8 mouse cellular contexts compared by ENCODE assay signal in the genomic region with DNA sequence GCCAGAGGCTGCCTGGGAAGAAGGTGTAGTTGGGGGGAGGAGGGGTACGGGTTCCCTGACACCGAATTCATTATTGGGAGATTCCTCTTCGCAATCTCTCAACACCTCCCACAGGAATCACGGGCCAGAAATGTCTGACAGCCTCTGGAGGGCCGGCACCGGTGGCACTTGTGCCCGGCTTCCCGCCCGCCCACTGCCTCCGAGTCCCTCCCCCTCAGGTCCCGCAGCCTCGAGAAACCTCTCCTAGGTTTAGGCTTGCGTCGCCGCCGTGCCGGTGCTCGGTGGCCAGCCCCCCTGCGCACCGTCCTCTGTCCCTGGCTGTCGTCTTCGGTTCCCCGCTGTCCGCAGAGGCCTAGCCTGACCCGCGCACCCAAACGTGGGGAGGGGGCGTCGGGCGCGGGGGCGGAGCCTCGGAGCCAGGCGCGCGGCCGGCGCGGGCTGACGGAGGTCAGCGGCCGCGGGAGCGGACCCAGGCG. TPM values are rescaled to one million over a fixed set of nuclear protein-coding genes. Genes with fewer than 3 reads are reported as not detected.
A peak's percentile ranks its signal among the peaks of the same experiment; 100 is the strongest.
DNase-seq lines count a peak whose midpoint lies in the region; ATAC-seq and TF ChIP-seq lines count a peak whose summit lies in the region.

A gene (plus strand): TSS at position 416 of the 476 bp plus-strand sequence.

- H3K9me3 ChIP-seq in heart, embryonic 14.5 days (ENCODE audit: control insufficient read depth, low read length), result no peaks in the 10 kb centered on the region
- H3K9me3 ChIP-seq in embryonic facial prominence, embryonic 11.5 days (replicated peaks; ENCODE audit: control insufficient read depth, low read length), result no peaks in the 10 kb centered on the region
- H3K9me3 ChIP-seq in lung, postnatal 0 days (ENCODE audit: low read length), result no peaks in the 10 kb centered on the region
- no peaks in the 10 kb centered on the region for H3K9me3 ChIP-seq in stomach, embryonic 15.5 days

- H3K4me1 ChIP-seq in heart, embryonic 14.5 days (ENCODE audit: control insufficient read depth in 2 of 2, insufficient read depth in 2 of 2, low read length in 2 of 2), result peaks cover 7 to 17% of the 10 kb centered on the region in 2 experiments; a peak in 3 of 4 replicates
- H3K4me1 ChIP-seq in embryonic facial prominence, embryonic 11.5 days (ENCODE audit: control insufficient read depth, insufficient read depth, low read length), result peaks cover 5% of the 10 kb centered on the region
- H3K4me1 ChIP-seq in lung, postnatal 0 days (ENCODE audit: insufficient read depth, low read depth, low read length), result peaks cover 5% of the 10 kb centered on the region; the same call in 1 of the 2 replicates
- peaks cover 9% of the 10 kb centered on the region for H3K4me1 ChIP-seq in stomach, embryonic 15.5 days

- no peak for TF ChIP-seq CTCF in lung, postnatal 0 days (IDR thresholded peaks at IDR 0.05)

- no peaks in the 10 kb centered on the region for H3K36me3 ChIP-seq in heart, embryonic 14.5 days (ENCODE audit: control insufficient read depth, insufficient read depth, low read length)
- H3K36me3 ChIP-seq in embryonic facial prominence, embryonic 11.5 days (replicated peaks; ENCODE audit: control insufficient read depth, insufficient read depth, low read depth, low read length), result no peaks in the 10 kb centered on the region
- H3K36me3 ChIP-seq in lung, postnatal 0 days (ENCODE audit: insufficient read depth, low read length), result no peaks in the 10 kb centered on the region
- no peaks in the 10 kb centered on the region for H3K36me3 ChIP-seq in stomach, embryonic 15.5 days

- WGBS in heart, embryonic 14.5 days, result under 1% methylated on average over 45 of the region's 45 CpGs
- WGBS in embryonic facial prominence, embryonic 11.5 days, result 0% methylated on average over 34 of the region's 45 CpGs
- under 1% methylated on average over 25 of the region's 45 CpGs for WGBS in lung, postnatal 0 days
- WGBS in stomach, embryonic 15.5 days, result under 1% methylated on average over 44 of the region's 45 CpGs

- ATAC-seq in heart, embryonic 14.5 days (ENCODE audit: insufficient number of reproducible peaks, insufficient read depth, low FRiP score, low read depth), result peak; percentile 44; the same call in 1 of the 2 replicates
- peak; percentile 45 for ATAC-seq in embryonic facial prominence, embryonic 11.5 days (replicated peaks; ENCODE audit: insufficient number of reproducible peaks, low FRiP score, low TSS enrichment, low read depth)
- ATAC-seq in lung, postnatal 0 days, result peak; percentile 65
- ATAC-seq in stomach, embryonic 15.5 days (ENCODE audit: insufficient read depth, low FRiP score, low read depth), result peak; percentile 41; the same call in 1 of the 2 replicates

- intact Hi-C loops in heart, postnatal 10 days (cut with DNase I), result no loop called here

- peak within 1 kb of the TSS; percentile 52 to 55 for H3K4me3 ChIP-seq in heart, embryonic 14.5 days (ENCODE audit: control insufficient read depth in 1 of 2, insufficient read depth in 1 of 2, low read depth in 1 of 2, low read length in 2 of 2)
- peak within 1 kb of the TSS; percentile 75 for H3K4me3 ChIP-seq in embryonic facial prominence, embryonic 11.5 days (ENCODE audit: low read depth, low read length)
- H3K4me3 ChIP-seq in lung, postnatal 0 days (ENCODE audit: low read depth, low read length), result peak within 1 kb of the TSS; percentile 60
- H3K4me3 ChIP-seq in stomach, embryonic 15.5 days (replicated peaks), result peak within 1 kb of the TSS; percentile 59

- DNase-seq in heart, postnatal 10 days, result no peak
- DNase-seq in adrenal gland, adult (ENCODE audit: inconsistent age in 2 of 2, low spot score in 1 of 2), result peak; percentile 70 to 88
- peak; percentile 53 for DNase-seq in embryonic facial prominence, embryonic 11.5 days (ENCODE audit: low spot score)
- peak; percentile 43 for DNase-seq in kidney, postnatal 10 days
- peak; percentile 52 for DNase-seq in lung, postnatal 0 days (ENCODE audit: low spot score)
- DNase-seq in gastrocnemius, postnatal 10 days, result no peak

- peaks cover 41% of the 10 kb centered on the region for H3K27me3 ChIP-seq in heart, embryonic 14.5 days (ENCODE audit: control insufficient read depth, insufficient read depth, low read length)
- peaks cover 5% of the 10 kb centered on the region for H3K27me3 ChIP-seq in embryonic facial prominence, embryonic 11.5 days (ENCODE audit: control insufficient read depth, insufficient read depth, low read length)
- H3K27me3 ChIP-seq in lung, postnatal 0 days (replicated peaks; ENCODE audit: insufficient read depth, low read length), result peaks cover 7% of the 10 kb centered on the region; the same call in 1 of the 2 replicates
- peaks cover 23% of the 10 kb centered on the region for H3K27me3 ChIP-seq in stomach, embryonic 15.5 days (replicated peaks)

- no peak within 1 kb of the TSS for H3K27ac ChIP-seq in heart, embryonic 14.5 days (replicated peaks in 1 of 2; ENCODE audit: control insufficient read depth in 1 of 2, insufficient read depth in 1 of 2, low read depth in 2 of 2, low read length in 2 of 2)
- H3K27ac ChIP-seq in embryonic facial prominence, embryonic 11.5 days (replicated peaks; ENCODE audit: low read depth, low read length), result peak within 1 kb of the TSS; percentile 65
- H3K27ac ChIP-seq in lung, postnatal 0 days (ENCODE audit: low read length), result no peak within 1 kb of the TSS
- no peak within 1 kb of the TSS for H3K27ac ChIP-seq in stomach, embryonic 15.5 days

- TF ChIP-seq EP300 in lung, postnatal 0 days (IDR thresholded peaks at IDR 0.05), result no peak

- H3K4me2 ChIP-seq in heart, embryonic 14.5 days (ENCODE audit: low read length), result peak within 1 kb of the TSS; percentile 98
- H3K4me2 ChIP-seq in embryonic facial prominence, embryonic 11.5 days (ENCODE audit: low read depth, low read length), result peak within 1 kb of the TSS; percentile 98
- H3K4me2 ChIP-seq in lung, postnatal 0 days (replicated peaks; ENCODE audit: low read depth, low read length), result peak within 1 kb of the TSS; percentile 99
- peak within 1 kb of the TSS; percentile 99 for H3K4me2 ChIP-seq in stomach, embryonic 15.5 days

- peak within 1 kb of the TSS; percentile 71 for H3K9ac ChIP-seq in heart, embryonic 14.5 days (ENCODE audit: low read length)
- peak within 1 kb of the TSS; percentile 78 for H3K9ac ChIP-seq in embryonic facial prominence, embryonic 11.5 days (replicated peaks; ENCODE audit: low read length)
- 0 out of 2 replicates have a peak within 1 kb of the TSS, but pooled peaks have one; percentile 12 for H3K9ac ChIP-seq in lung, postnatal 0 days (replicated peaks; ENCODE audit: low read depth)
- peak within 1 kb of the TSS; percentile 61; the same call in 1 of the 2 replicates for H3K9ac ChIP-seq in stomach, embryonic 15.5 days

RNA-seq across cellular contexts. Expression of the gene that starts here (rescaled TPM):
- 0.26 and 0.62 TPM in 2 replicates for polyA plus RNA-seq in heart, embryonic 14.5 days (2014; fragmentation: Nextera tagmentation; extraction: Ambion mirVana)
- under 1 TPM; 0.48 to 0.52 TPM for total RNA-seq in heart, postnatal 10 days (2021)
- polyA plus RNA-seq in embryonic facial prominence, embryonic 11.5 days (2014; fragmentation: Nextera tagmentation; extraction: Ambion mirVana), result 2.6 and 2.8 TPM in 2 replicates
- 0.15 and 0.33 TPM in 2 replicates for polyA plus RNA-seq in lung, postnatal 0 days (2015; fragmentation: Nextera tagmentation; extraction: Ambion mirVana)
- polyA plus RNA-seq in stomach, embryonic 15.5 days (2015; fragmentation: Nextera tagmentation; extraction: Ambion mirVana), result 2.6 and 3.0 TPM in 2 replicates
- total RNA-seq in gastrocnemius, postnatal 10 days (2021), result under 1 TPM; 0.56 to 0.68 TPM

Comparison
In these comparisons a context has a peak if more than half of its experiments do, and no peak if none do; other contexts are left out.
1. Peak in ATAC-seq, H3K4me3 ChIP-seq, H3K9ac ChIP-seq and H3K4me2 ChIP-seq in heart, embryonic 14.5 days; RNA of the gene not detected or under 1 TPM.
2. Peak in DNase-seq, ATAC-seq, H3K4me3 ChIP-seq, H3K9ac ChIP-seq and H3K4me2 ChIP-seq in lung, postnatal 0 days; RNA of the gene not detected or under 1 TPM.
3. H3K9ac ChIP-seq: peak in every context shown above with its lines; median percentile 78 in embryonic facial prominence, embryonic 11.5 days; 71 in heart, embryonic 14.5 days; 61 in stomach, embryonic 15.5 days; 12 in lung, postnatal 0 days.
4. DNase-seq: peak in adrenal gland, adult (2 of 2), embryonic facial prominence, embryonic 11.5 days (single experiment) and kidney, postnatal 10 days (single experiment); none in heart, postnatal 10 days (0 of 2) and gastrocnemius, postnatal 10 days (single experiment).
5. Peak in every context shown above with its lines, with median percentiles within 50 percentile points of each other: ATAC-seq, H3K4me2 ChIP-seq and H3K4me3 ChIP-seq.